Mouse (Mus musculus): Measurements from ENCODE around the gene Mrpl51. TPM values are rescaled to one million over a fixed set of nuclear protein-coding genes. Genes with fewer than 3 reads are reported as not detected.

The Mrpl51 gene
- total and polyA plus RNA-seq, 3 experiments = 166 to 343 (median 303) TPM

- Histone ChIP-seq H3K4me1 (ENCODE audit: control insufficient read depth, insufficient read depth, low read length) (peaks cover 12% of the 10 kb centered on the region), H3K27me3 (ENCODE audit: control insufficient read depth, insufficient read depth, low read length) (no peaks in the 10 kb centered on the region), H3K9ac (ENCODE audit: low read depth, low read length) (peak overlapping the region; percentile 90), H3K27ac (peak overlapping the region; percentile 98), H3K36me3 (ENCODE audit: control insufficient read depth, insufficient read depth, low read length) (peaks cover 6% of the 10 kb centered on the region), H3K79me2 (replicated peaks; ENCODE audit: control insufficient read depth, insufficient read depth, low read length) (no peaks in the 10 kb centered on the region; the same call in 1 of the 2 replicates), H3K4me3 (peak overlapping the region; percentile 93)
- peak; percentile 49 for DNase-seq
- TF ChIP-seq POLR2A (IDR thresholded peaks at IDR 0.05; ENCODE audit: insufficient read depth, low read depth, low read length) (no peak), CTCF (IDR thresholded peaks at IDR 0.05) (no peak), EP300 (IDR thresholded peaks at IDR 0.05; ENCODE audit: insufficient read depth, low read depth, low read length) (no peak)
- intact Hi-C loops (cut with DNase I) = loop anchor here (2.0 to 10.0 kb wide), 2 partner anchors 51 to 67 kb away; partner anchors contain the start of gene Vamp1
- WGBS = 8% methylated on average over 20 of the region's 20 CpGs
These were observed 27.6 kb upstream of the Mrpl51 start for GRCm38 (mm10) chr6:125163801-125164657.

GRCm38 (mm10) chr6:125164672-125165327, 26.8 kb upstream of the Mrpl51 start:
- Histone ChIP-seq H3K36me3 (ENCODE audit: control insufficient read depth, insufficient read depth, low read length) (peaks cover 6% of the 10 kb centered on the region), H3K4me3 (peak overlapping the region; percentile 93), H3K27ac (peak overlapping the region; percentile 98), H3K79me2 (replicated peaks; ENCODE audit: control insufficient read depth, insufficient read depth, low read length) (no peaks in the 10 kb centered on the region; the same call in 1 of the 2 replicates), H3K9ac (ENCODE audit: low read depth, low read length) (peak overlapping the region; percentile 90), H3K27me3 (ENCODE audit: control insufficient read depth, insufficient read depth, low read length) (no peaks in the 10 kb centered on the region), H3K4me1 (ENCODE audit: control insufficient read depth, insufficient read depth, low read length) (peaks cover 12% of the 10 kb centered on the region)
- peak; percentile 68 to 76 for DNase-seq
- intact Hi-C loops (cut with DNase I) = loop anchor here (2.0 to 10.0 kb wide), 3 partner anchors 50 to 108 kb away; partner anchors contain the start of gene Vamp1
- TF ChIP-seq CTCF (IDR thresholded peaks at IDR 0.05) (no peak), EP300 (IDR thresholded peaks at IDR 0.05; ENCODE audit: insufficient read depth, low read depth, low read length) (no peak), POLR2A (IDR thresholded peaks at IDR 0.05; ENCODE audit: insufficient read depth, low read depth, low read length) (no peak)
- WGBS = under 1% methylated on average over 39 of the region's 39 CpGs

- Histone ChIP-seq H3K9ac (ENCODE audit: low read depth, low read length) (peak overlapping the region; percentile 90), H3K27me3 (ENCODE audit: control insufficient read depth, insufficient read depth, low read length) (no peaks in the 10 kb centered on the region), H3K36me3 (ENCODE audit: control insufficient read depth, insufficient read depth, low read length) (peaks cover 6% of the 10 kb centered on the region), H3K4me3 (peak overlapping the region; percentile 93), H3K4me1 (ENCODE audit: control insufficient read depth, insufficient read depth, low read length) (peaks cover 12% of the 10 kb centered on the region), H3K27ac (peak overlapping the region; percentile 98), H3K79me2 (replicated peaks; ENCODE audit: control insufficient read depth, insufficient read depth, low read length) (no peaks in the 10 kb centered on the region; the same call in 1 of the 2 replicates)
- TF ChIP-seq POLR2A (IDR thresholded peaks at IDR 0.05; ENCODE audit: insufficient read depth, low read depth, low read length) (peak; percentile 100), CTCF (IDR thresholded peaks at IDR 0.05) (no peak), EP300 (IDR thresholded peaks at IDR 0.05; ENCODE audit: insufficient read depth, low read depth, low read length) (peak; percentile 13; the same call in 1 of the 2 replicates)
- DNase-seq = peak; percentile 97 to 98
- under 1% methylated on average over 36 of the region's 36 CpGs for WGBS
- intact Hi-C loops (cut with DNase I) = loop anchor here (2.0 to 10.0 kb wide), 3 partner anchors 49 to 107 kb away; partner anchors contain the start of gene Vamp1
These were observed 26.2 kb upstream of the Mrpl51 start for GRCm38 (mm10) chr6:125165328-125165891.

GRCm38 (mm10) chr6:125166051-125166751, 25.4 kb upstream of the Mrpl51 start, which contains the start of gene Gapdh:
Gapdh (minus strand) TSS chr6:125166467.
- Histone ChIP-seq H3K4me3 (peak within 1 kb of the TSS; percentile 93), H3K27me3 (ENCODE audit: control insufficient read depth, insufficient read depth, low read length) (no peaks in the 10 kb centered on the region), H3K4me1 (ENCODE audit: control insufficient read depth, insufficient read depth, low read length) (peaks cover 5% of the 10 kb centered on the region), H3K36me3 (ENCODE audit: control insufficient read depth, insufficient read depth, low read length) (peaks cover 5% of the 10 kb centered on the region; the same call in 1 of the 2 replicates), H3K79me2 (replicated peaks; ENCODE audit: control insufficient read depth, insufficient read depth, low read length) (no peaks in the 10 kb centered on the region; the same call in 1 of the 2 replicates), H3K9ac (ENCODE audit: low read depth, low read length) (peak within 1 kb of the TSS; percentile 90), H3K27ac (peak within 1 kb of the TSS; percentile 98)
- DNase-seq = peak; percentile 90 to 94
- WGBS = 1% methylated on average over 18 of the region's 18 CpGs
- TF ChIP-seq POLR2A (IDR thresholded peaks at IDR 0.05; ENCODE audit: insufficient read depth, low read depth, low read length) = peak; percentile 86
- TF ChIP-seq CTCF (IDR thresholded peaks at IDR 0.05) = no peak
- TF ChIP-seq EP300 (IDR thresholded peaks at IDR 0.05; ENCODE audit: insufficient read depth, low read depth, low read length) = peak; percentile 70; the same call in 1 of the 2 replicates
- intact Hi-C loops (cut with DNase I) = loop anchor here (5.0 to 10.0 kb wide), 2 partner anchors 49 to 106 kb away; partner anchors contain the start of gene Vamp1
